Mouse (Mus musculus) testis, adult 2 months (tissue): ENCODE data around the gene Efl1. TPM values are rescaled to one million over a fixed set of nuclear protein-coding genes. Genes with fewer than 3 reads are reported as not detected.
"Not testable (repeated sequence)": the region's sequence is repeated elsewhere in the genome, so short reads cannot be mapped to it uniquely, and the experiment has no call there.

Experiments used
- H3K27ac ChIP-seq: fragments of 200-500 bp; 2 replicates; pipeline ENCODE4 v1.5.1; 2012; ENCODE audit warnings: low read depth, low read length; ENCODE audit not compliant: control insufficient read depth, insufficient read depth
- H3K27me3 ChIP-seq: fragments of 200-500 bp; 2 replicates; pipeline ENCODE4 v1.6.1; 2012; ENCODE audit warnings: mild to moderate bottlenecking, low read length, moderate library complexity; ENCODE audit not compliant: control insufficient read depth, insufficient read depth
- H3K36me3 ChIP-seq: fragments of 200-500 bp; 2 replicates; pipeline ENCODE4 v1.6.1; 2012; ENCODE audit warnings: mild to moderate bottlenecking, low read length; ENCODE audit not compliant: control insufficient read depth, insufficient read depth
- H3K4me1 ChIP-seq: fragments of 200-500 bp; 2 replicates; pipeline ENCODE4 v1.6.1; 2012; ENCODE audit warnings: low read length; ENCODE audit not compliant: control insufficient read depth, insufficient read depth
- H3K4me3 ChIP-seq: fragments of 200-500 bp; 2 replicates; pipeline ENCODE4 v1.5.1; 2012; ENCODE audit warnings: low read depth, mild to moderate bottlenecking, low read length, moderate library complexity, mixed read lengths; ENCODE audit not compliant: control insufficient read depth
- CTCF ChIP-seq: fragments of 200-500 bp; IDR thresholded peaks from 2 replicates; pipeline ENCODE4 v1.5.1; 2012; ENCODE audit warnings: low read depth, mild to moderate bottlenecking, inconsistent platforms, low read length, moderate library complexity; ENCODE audit not compliant: control insufficient read depth, insufficient read depth, insufficient replicate concordance
- POLR2A ChIP-seq: fragments of 200-500 bp; IDR thresholded peaks from 2 replicates; pipeline ENCODE4 v1.6.1; 2012; ENCODE audit warnings: low read depth, mild to moderate bottlenecking, inconsistent platforms, low read length, moderate library complexity; ENCODE audit not compliant: control insufficient read depth
- polyA plus RNA-seq: library from polyadenylated mRNA; depleted of rRNA; stranded (reverse); fragments of >200 nt; gene quantifications from 2 replicates; pipeline ENCODE4 v1.2.3, GENCODE M21; 2012

Gene Efl1
- polyA plus RNA-seq, 1 experiment, result 16.1 TPM

GRCm38 (mm10) chr7:82725741-82726450 lies 77.5 kb downstream of the Efl1 start:
- no peak overlapping the region for H3K27ac ChIP-seq

GRCm38 (mm10) chr7:82727066-82727465 lies 78.7 kb downstream of the Efl1 start:
- H3K27me3 ChIP-seq, result no peaks in the 10 kb centered on the region
- no peak overlapping the region for H3K4me3 ChIP-seq
- H3K27ac ChIP-seq, result no peak overlapping the region
- H3K36me3 ChIP-seq, result no peaks in the 10 kb centered on the region
- TF ChIP-seq CTCF, result no peak
- TF ChIP-seq POLR2A, result no peak
- no peaks in the 10 kb centered on the region for H3K4me1 ChIP-seq

More at GRCm38 (mm10) chr7:82725741-82726450, 77.5 kb downstream of the Efl1 start:
- no peak for TF ChIP-seq CTCF
- no peak for TF ChIP-seq POLR2A
- no peaks in the 10 kb centered on the region for H3K36me3 ChIP-seq
- H3K4me3 ChIP-seq, result no peak overlapping the region
- H3K27me3 ChIP-seq, result no peaks in the 10 kb centered on the region
- no peaks in the 10 kb centered on the region for H3K4me1 ChIP-seq

GRCm38 (mm10) chr7:82729009-82729408 lies 80.6 kb downstream of the Efl1 start:
- H3K27ac ChIP-seq, H3K4me1 ChIP-seq, H3K36me3 ChIP-seq, H3K4me3 ChIP-seq, H3K27me3 ChIP-seq: not testable (repeated sequence)

GRCm38 (mm10) chr7:82733118-82733517 lies 84.7 kb downstream of the Efl1 start:
- Histone ChIP-seq H3K27me3 (no peaks in the 10 kb centered on the region), H3K27ac (0 out of 2 replicates have a peak overlapping the region, but pooled peaks have one; percentile 6), H3K4me3 (no peak overlapping the region), H3K36me3 (no peaks in the 10 kb centered on the region), H3K4me1 (no peaks in the 10 kb centered on the region; the same call in 1 of the 2 replicates)
- TF ChIP-seq CTCF, result no peak
- TF ChIP-seq POLR2A, result no peak

GRCm38 (mm10) chr7:82733995-82734394 lies 85.6 kb downstream of the Efl1 start:
- H3K27ac ChIP-seq, result no peak overlapping the region
- no peaks in the 10 kb centered on the region for H3K27me3 ChIP-seq
- H3K4me3 ChIP-seq, result no peak overlapping the region
- H3K4me1 ChIP-seq, result no peaks in the 10 kb centered on the region; the same call in 1 of the 2 replicates
- TF ChIP-seq CTCF (no peak), POLR2A (no peak)
- H3K36me3 ChIP-seq, result no peaks in the 10 kb centered on the region

GRCm38 (mm10) chr7:82734748-82735600 lies 86.6 kb downstream of the Efl1 start:
- Histone ChIP-seq H3K27me3 (no peaks in the 10 kb centered on the region), H3K4me3 (no peak overlapping the region), H3K4me1 (no peaks in the 10 kb centered on the region; the same call in 1 of the 2 replicates), H3K36me3 (no peaks in the 10 kb centered on the region), H3K27ac (no peak overlapping the region)
- no peak for TF ChIP-seq CTCF
- TF ChIP-seq POLR2A, result no peak

GRCm38 (mm10) chr7:82743116-82743765 lies 94.8 kb downstream of the Efl1 start:
- no peak overlapping the region for H3K27ac ChIP-seq
- TF ChIP-seq POLR2A, result no peak
- no peak for TF ChIP-seq CTCF
- H3K36me3 ChIP-seq, result no peaks in the 10 kb centered on the region
- H3K4me3 ChIP-seq, result no peak overlapping the region
- H3K4me1 ChIP-seq, result no peaks in the 10 kb centered on the region
- no peaks in the 10 kb centered on the region for H3K27me3 ChIP-seq
